Mouse (Mus musculus) heart, adult 2 months (tissue): Measurements from ENCODE around the gene Lhx4.

Source experiments
- CTCF ChIP-seq: fragments of 200-600 bp; IDR thresholded peaks from 2 replicates; pipeline ENCODE4 v1.8.1; 2022; ENCODE audit warnings: antibody characterized with exemption, mild to moderate bottlenecking, moderate library complexity
- EP300 ChIP-seq: fragments of 200-500 bp; IDR thresholded peaks from 2 replicates; pipeline ENCODE4 v1.6.1; 2011; ENCODE audit warnings: low read depth, low read length, control low read depth; ENCODE audit not compliant: insufficient read depth
- POLR2A ChIP-seq: fragments of 200-500 bp; IDR thresholded peaks from 2 replicates; pipeline ENCODE4 v1.6.1; 2011; ENCODE audit warnings: mild to moderate bottlenecking, low read depth, low read length, control low read depth; ENCODE audit not compliant: insufficient read depth

DNA sequence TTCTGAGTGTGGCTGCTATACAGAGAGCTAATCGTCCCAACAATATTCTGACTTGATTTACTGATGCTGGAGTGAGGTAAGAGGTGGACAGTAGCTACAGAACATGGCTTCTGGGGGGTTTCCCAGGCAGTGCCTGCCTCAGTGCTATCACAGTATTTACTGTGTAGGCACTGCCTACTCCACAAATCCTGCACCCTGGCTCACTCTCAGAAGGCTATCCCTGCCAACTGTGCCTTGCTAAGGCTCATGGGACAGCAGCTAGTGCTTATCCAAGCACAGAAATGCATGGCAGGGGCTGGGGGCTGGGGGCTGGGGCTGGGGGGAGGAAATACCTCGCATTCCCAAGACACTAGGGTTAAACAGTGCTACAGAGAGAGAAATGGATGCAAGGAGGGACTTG, 38.2 kb downstream of the Lhx4 start:
- TF ChIP-seq EP300: no peak
- no peak for TF ChIP-seq POLR2A
- TF ChIP-seq CTCF: no peak
